Mouse (Mus musculus) lung, embryonic 15.5 days (tissue): ENCODE measurements around the gene Tbca. TPM values are rescaled to one million over a fixed set of nuclear protein-coding genes. Genes with fewer than 3 reads are reported as not detected.
A peak's percentile ranks its signal among the peaks of the same experiment; 100 is the strongest.

Source experiments
- ATAC-seq: fragments of 200-750 bp; cut with Nextera tagmentation; 2 replicates; pipeline ENCODE4 v1.8.0; 2017; ENCODE audit warnings: moderate number of reproducible peaks, borderline replicate concordance; ENCODE audit not compliant: low FRiP score, low TSS enrichment; ENCODE audit errors: extremely low read depth
- H3K27ac ChIP-seq: fragments of 300-500 bp; sonication (generic); 2 replicates; pipeline ENCODE4 v1.5.1; 2015; ENCODE audit warnings: moderate library complexity, mild to moderate bottlenecking, inconsistent platforms
- H3K27me3 ChIP-seq: fragments of 300-500 bp; sonication (generic); 2 replicates; pipeline ENCODE4 v1.6.1; 2015; ENCODE audit warnings: inconsistent platforms
- H3K36me3 ChIP-seq: fragments of 300-500 bp; sonication (generic); 2 replicates; pipeline ENCODE4 v1.6.1; 2015; ENCODE audit warnings: inconsistent platforms
- H3K4me1 ChIP-seq: fragments of 300-500 bp; sonication (generic); 2 replicates; pipeline ENCODE4 v1.6.1; 2015; ENCODE audit warnings: inconsistent platforms
- H3K4me2 ChIP-seq: fragments of 300-500 bp; sonication (generic); 2 replicates; pipeline ENCODE4 v1.6.1; 2015; ENCODE audit warnings: inconsistent platforms, mild to moderate bottlenecking, moderate library complexity
- H3K4me3 ChIP-seq: fragments of 300-500 bp; sonication (generic); 2 replicates; pipeline ENCODE4 v1.5.1; 2015; ENCODE audit warnings: mild to moderate bottlenecking, inconsistent platforms
- H3K9ac ChIP-seq: fragments of 300-500 bp; sonication (generic); 2 replicates; pipeline ENCODE4 v1.6.1; 2015; ENCODE audit warnings: inconsistent platforms
- H3K9me3 ChIP-seq: fragments of 300-500 bp; sonication (generic); 2 replicates; pipeline ENCODE4 v1.6.1; 2016; ENCODE audit warnings: inconsistent platforms
- WGBS: fragments of 180-500 bp; shearing (Covaris S2); methylation state at CpG from one replicate; pipeline ENCODE4 v1.1.7; 2015; 5-methylcytosine and 5-hydroxymethylcytosine counted together
- polyA plus RNA-seq: library from polyadenylated mRNA; unstranded; fragments of >200 nt; fragmentation: Nextera tagmentation; extraction: Ambion mirVana; gene quantifications from 2 replicates; pipeline ENCODE4 v1.2.1, GENCODE M21; 2015

The Tbca gene
- polyA plus RNA-seq, 1 experiment from 2014 or later, result 208 TPM

DNA sequence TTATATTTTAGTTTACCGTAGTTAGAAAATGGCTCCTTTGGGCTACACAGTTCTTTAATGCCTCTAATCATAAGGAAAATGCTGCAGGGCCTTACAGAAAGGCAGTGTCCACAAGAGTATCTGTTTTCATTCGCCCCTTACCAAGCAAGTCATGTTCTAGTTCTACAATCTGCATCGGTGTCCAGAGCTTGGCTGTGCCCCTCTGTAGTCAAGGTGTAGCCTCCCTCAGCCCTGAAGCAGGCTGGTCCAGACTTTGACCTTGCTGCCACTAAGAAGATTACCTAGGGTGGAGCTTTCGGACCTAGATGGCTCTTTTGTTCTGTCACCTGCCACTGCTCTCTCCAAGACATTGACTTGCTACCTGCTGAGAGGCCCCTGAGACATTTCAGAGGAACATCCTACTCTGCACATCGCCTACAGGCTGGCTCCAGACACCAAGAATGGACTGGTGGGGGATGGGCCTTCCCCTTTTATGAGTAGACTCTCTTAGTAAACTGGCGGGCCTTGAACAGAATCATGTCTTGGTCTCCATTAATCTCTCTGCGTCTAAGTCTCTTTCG is 69.4 kb downstream of the Tbca start:
- ATAC-seq, result no peak

GRCm38 (mm10) chr13:94859256-94859655 is 70.5 kb downstream of the Tbca start:
- Histone ChIP-seq H3K4me3 (no peak overlapping the region), H3K9me3 (no peaks in the 10 kb centered on the region), H3K4me1 (no peaks in the 10 kb centered on the region), H3K4me2 (no peak overlapping the region), H3K36me3 (no peaks in the 10 kb centered on the region), H3K27ac (no peak overlapping the region), H3K9ac (no peak overlapping the region), H3K27me3 (peaks cover 32% of the 10 kb centered on the region)
- ATAC-seq, result no peak
- 47% methylated on average over 8 of the region's 8 CpGs for WGBS

More for the DNA sequence above, 69.4 kb downstream of the Tbca start:
- H3K27me3 ChIP-seq, result peaks cover 20% of the 10 kb centered on the region
- WGBS, result 70% methylated on average over 8 of the region's 8 CpGs
- no peaks in the 10 kb centered on the region for H3K36me3 ChIP-seq
- H3K27ac ChIP-seq, result no peak overlapping the region
- H3K4me3 ChIP-seq, result no peak overlapping the region
- no peak overlapping the region for H3K4me2 ChIP-seq
- H3K9me3 ChIP-seq, result no peaks in the 10 kb centered on the region
- no peak overlapping the region for H3K9ac ChIP-seq
- no peaks in the 10 kb centered on the region for H3K4me1 ChIP-seq

DNA sequence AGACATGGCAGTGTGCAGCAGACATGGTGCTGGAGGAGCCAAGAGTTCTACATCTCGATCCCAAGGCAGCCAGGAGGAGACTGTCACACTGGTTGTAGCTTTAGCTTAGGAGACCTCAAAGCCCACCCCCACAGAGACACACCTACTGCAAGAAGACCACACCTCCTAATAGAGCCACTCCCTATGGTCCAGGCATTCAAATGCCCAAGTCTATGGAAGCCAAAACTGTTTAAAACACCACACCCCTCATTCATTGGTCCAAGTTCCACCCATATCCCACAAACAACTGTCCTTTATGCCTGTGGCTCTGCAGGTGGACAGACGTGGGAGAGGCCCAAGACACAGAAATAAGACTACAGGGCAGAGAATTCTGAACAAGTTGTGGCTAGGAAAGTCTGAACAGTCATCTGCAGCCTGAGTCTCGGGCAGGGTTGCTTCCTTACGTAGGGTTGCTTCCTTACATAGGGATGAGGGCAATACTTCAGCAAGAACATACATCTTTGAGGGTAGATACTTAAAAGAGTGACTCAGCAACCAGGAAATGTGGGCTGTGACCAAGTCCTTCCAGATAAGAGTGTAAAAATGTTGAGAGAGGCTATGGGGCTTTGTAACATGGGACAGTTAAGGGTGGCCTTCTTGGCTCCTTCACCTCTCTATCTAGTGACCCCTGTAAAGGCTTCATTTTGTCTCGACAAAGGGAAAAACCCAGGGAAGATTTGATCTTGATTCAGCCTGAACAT is 74.0 kb downstream of the Tbca start:
- Histone ChIP-seq H3K36me3 (no peaks in the 10 kb centered on the region), H3K4me3 (no peak overlapping the region), H3K27me3 (peaks cover 59% of the 10 kb centered on the region), H3K4me1 (no peaks in the 10 kb centered on the region), H3K9me3 (no peaks in the 10 kb centered on the region), H3K4me2 (no peak overlapping the region), H3K27ac (no peak overlapping the region), H3K9ac (no peak overlapping the region)
- no peak for ATAC-seq
- 54% methylated on average over 5 of the region's 5 CpGs for WGBS

GRCm38 (mm10) chr13:94866906-94867305 is 78.2 kb downstream of the Tbca start:
- ATAC-seq, result no peak
- peaks cover 95% of the 10 kb centered on the region for H3K27me3 ChIP-seq
- H3K36me3 ChIP-seq, result no peaks in the 10 kb centered on the region

GRCm38 (mm10) chr13:94867772-94868171 is 79.1 kb downstream of the Tbca start:
- H3K36me3 ChIP-seq, result no peaks in the 10 kb centered on the region
- H3K4me2 ChIP-seq, result no peak overlapping the region
- H3K27me3 ChIP-seq, result peaks cover 98% of the 10 kb centered on the region
- H3K4me1 ChIP-seq, result peaks cover 6% of the 10 kb centered on the region
- no peak overlapping the region for H3K27ac ChIP-seq
- H3K9ac ChIP-seq, result no peak overlapping the region
- WGBS, result 49% methylated on average over 4 of the region's 4 CpGs
- no peak for ATAC-seq
- H3K4me3 ChIP-seq, result no peak overlapping the region
- H3K9me3 ChIP-seq, result no peaks in the 10 kb centered on the region

More at GRCm38 (mm10) chr13:94866906-94867305, 78.2 kb downstream of the Tbca start:
- Histone ChIP-seq H3K27ac (no peak overlapping the region), H3K4me2 (no peak overlapping the region), H3K4me1 (peaks cover 6% of the 10 kb centered on the region), H3K9ac (no peak overlapping the region), H3K9me3 (no peaks in the 10 kb centered on the region), H3K4me3 (no peak overlapping the region)
- WGBS, result 19% methylated on average over 2 of the region's 2 CpGs

GRCm38 (mm10) chr13:94868478-94868950 is 79.8 kb downstream of the Tbca start:
- Histone ChIP-seq H3K9ac (no peak overlapping the region), H3K27me3 (peaks cover 98% of the 10 kb centered on the region), H3K36me3 (no peaks in the 10 kb centered on the region), H3K4me3 (peak overlapping the region; percentile 27), H3K9me3 (no peaks in the 10 kb centered on the region), H3K4me1 (peaks cover 6% of the 10 kb centered on the region), H3K4me2 (peak overlapping the region; percentile 54), H3K27ac (no peak overlapping the region)
- WGBS, result 1% methylated on average over 34 of the region's 35 CpGs
- no peak; the same call in 1 of the 2 replicates for ATAC-seq

GRCm38 (mm10) chr13:94869541-94869940 is 80.8 kb downstream of the Tbca start:
- Histone ChIP-seq H3K27me3 (peaks cover 99% of the 10 kb centered on the region), H3K4me3 (no peak overlapping the region), H3K27ac (no peak overlapping the region), H3K4me2 (no peak overlapping the region), H3K36me3 (no peaks in the 10 kb centered on the region), H3K9ac (no peak overlapping the region), H3K4me1 (peaks cover 6% of the 10 kb centered on the region), H3K9me3 (no peaks in the 10 kb centered on the region)
- 4% methylated on average over 8 of the region's 8 CpGs for WGBS
- ATAC-seq, result no peak

- no peak overlapping the region for H3K27ac ChIP-seq
- H3K4me3 ChIP-seq, result no peak overlapping the region
- no peak overlapping the region for H3K4me2 ChIP-seq
- H3K9ac ChIP-seq, result no peak overlapping the region
- H3K27me3 ChIP-seq, result peaks cover 99% of the 10 kb centered on the region
- H3K9me3 ChIP-seq, result no peaks in the 10 kb centered on the region
- peaks cover 6% of the 10 kb centered on the region for H3K4me1 ChIP-seq
- ATAC-seq, result no peak
- no peaks in the 10 kb centered on the region for H3K36me3 ChIP-seq
- WGBS, result 4% methylated on average over 9 of the region's 9 CpGs
Measured at GRCm38 (mm10) chr13:94870071-94870460, 81.4 kb downstream of the Tbca start.

GRCm38 (mm10) chr13:94870461-94871186 is 81.9 kb downstream of the Tbca start:
- no peak for ATAC-seq
- Histone ChIP-seq H3K4me2 (no peak overlapping the region), H3K4me1 (peaks cover 6% of the 10 kb centered on the region), H3K27me3 (peaks cover 99% of the 10 kb centered on the region), H3K36me3 (no peaks in the 10 kb centered on the region), H3K9ac (no peak overlapping the region), H3K27ac (no peak overlapping the region), H3K9me3 (no peaks in the 10 kb centered on the region), H3K4me3 (no peak overlapping the region)
- WGBS, result 1% methylated on average over 21 of the region's 21 CpGs

- ATAC-seq, result no peak
- Histone ChIP-seq H3K36me3 (no peaks in the 10 kb centered on the region), H3K9ac (no peak overlapping the region), H3K4me1 (peaks cover 6% of the 10 kb centered on the region), H3K27me3 (peaks cover 98% of the 10 kb centered on the region), H3K9me3 (no peaks in the 10 kb centered on the region), H3K4me3 (no peak overlapping the region), H3K4me2 (no peak overlapping the region), H3K27ac (no peak overlapping the region)
- WGBS, result 1% methylated on average over 7 of the region's 7 CpGs
Measured at GRCm38 (mm10) chr13:94871806-94872320, 83.2 kb downstream of the Tbca start.

- Histone ChIP-seq H3K4me3 (no peak overlapping the region), H3K9me3 (no peaks in the 10 kb centered on the region), H3K4me1 (peaks cover 6% of the 10 kb centered on the region), H3K27me3 (peaks cover 98% of the 10 kb centered on the region), H3K4me2 (no peak overlapping the region), H3K36me3 (no peaks in the 10 kb centered on the region), H3K27ac (no peak overlapping the region), H3K9ac (no peak overlapping the region)
- WGBS, result under 1% methylated on average over 19 of the region's 19 CpGs
- no peak for ATAC-seq
Measured at GRCm38 (mm10) chr13:94872439-94872838, 83.7 kb downstream of the Tbca start.
